In genomic region chr10:75995463-75995862, GRCm38 (mm10) we compare ENCODE assay signal across 18 mouse cellular contexts. TPM values are rescaled to one million over a fixed set of nuclear protein-coding genes. Genes with fewer than 3 reads are reported as not detected.
"Had no signal": no experiment of that assay in that cellular context is flagged by ENCODE, and none has a peak within 500 bp of the region (broad histone marks: within the 10 kb centered on the region; RNA-seq: fewer than 3 reads in every experiment).

No protein-coding gene starts in this region.

- H3K4me3 ChIP-seq: left cerebral cortex, adult 2 months; limb, embryonic 10.5 days; liver, embryonic 15.5 days; megakaryocyte, embryonic 14.5 days; midbrain, embryonic 15.5 days; neural tube, embryonic 13.5 days had no signal

- H3K4me1 ChIP-seq: limb, embryonic 10.5 days; liver, embryonic 15.5 days; megakaryocyte, embryonic 14.5 days; midbrain, embryonic 15.5 days; neural tube, embryonic 13.5 days had no signal

- H3K27ac ChIP-seq: left cerebral cortex, adult 2 months; limb, embryonic 10.5 days; liver, embryonic 15.5 days; macrophage; midbrain, embryonic 15.5 days; neural tube, embryonic 13.5 days had no signal

- DNase-seq: kidney, adult 8-10 months; kidney, postnatal 25 days; lung, embryonic 14.5 days; lung, postnatal 14 days; retina, postnatal 1 day; right cerebral cortex, postnatal 4 days; spleen, adult 18-20 months; thymus, adult 2 months; thymus, postnatal 36 days had no signal

- H3K27me3 ChIP-seq: liver, embryonic 15.5 days; midbrain, embryonic 15.5 days; neural tube, embryonic 13.5 days had no signal

- ATAC-seq: midbrain, embryonic 15.5 days had no signal

RNA-seq across cellular contexts. Expression of gene Gm5134, which starts 41.1 kb away (rescaled TPM):
- polyA plus RNA-seq: kidney, embryonic 16.5 days; limb, embryonic 10.5 days; macrophage; midbrain, embryonic 15.5 days; neural tube, embryonic 13.5 days; stomach, embryonic 14.5 days had no signal

RNA-seq across cellular contexts. Expression of gene Vpreb3, which starts 52.6 kb away (rescaled TPM):
- polyA plus RNA-seq: macrophage had no signal

RNA-seq across cellular contexts. Expression of gene Gm867, which starts 55.0 kb away (rescaled TPM):
- polyA plus RNA-seq: macrophage; stomach, embryonic 14.5 days had no signal
